Mouse (Mus musculus) cortical plate, adult 2 months (tissue): ENCODE measurements around the gene Evi5.

ENCODE experiments used
- CTCF ChIP-seq: fragments of 200-500 bp; IDR thresholded peaks from 2 replicates; pipeline ENCODE4 v1.5.1; 2011; ENCODE audit warnings: mild to moderate bottlenecking, control low read depth, low read length; ENCODE audit not compliant: insufficient read depth; ENCODE audit errors: extremely low read depth
- POLR2A ChIP-seq: fragments of 200-500 bp; IDR thresholded peaks from 2 replicates; pipeline ENCODE4 v1.6.1; 2011; ENCODE audit warnings: mild to moderate bottlenecking, low read length, control low read depth; ENCODE audit not compliant: insufficient read depth; ENCODE audit errors: extremely low read depth

DNA sequence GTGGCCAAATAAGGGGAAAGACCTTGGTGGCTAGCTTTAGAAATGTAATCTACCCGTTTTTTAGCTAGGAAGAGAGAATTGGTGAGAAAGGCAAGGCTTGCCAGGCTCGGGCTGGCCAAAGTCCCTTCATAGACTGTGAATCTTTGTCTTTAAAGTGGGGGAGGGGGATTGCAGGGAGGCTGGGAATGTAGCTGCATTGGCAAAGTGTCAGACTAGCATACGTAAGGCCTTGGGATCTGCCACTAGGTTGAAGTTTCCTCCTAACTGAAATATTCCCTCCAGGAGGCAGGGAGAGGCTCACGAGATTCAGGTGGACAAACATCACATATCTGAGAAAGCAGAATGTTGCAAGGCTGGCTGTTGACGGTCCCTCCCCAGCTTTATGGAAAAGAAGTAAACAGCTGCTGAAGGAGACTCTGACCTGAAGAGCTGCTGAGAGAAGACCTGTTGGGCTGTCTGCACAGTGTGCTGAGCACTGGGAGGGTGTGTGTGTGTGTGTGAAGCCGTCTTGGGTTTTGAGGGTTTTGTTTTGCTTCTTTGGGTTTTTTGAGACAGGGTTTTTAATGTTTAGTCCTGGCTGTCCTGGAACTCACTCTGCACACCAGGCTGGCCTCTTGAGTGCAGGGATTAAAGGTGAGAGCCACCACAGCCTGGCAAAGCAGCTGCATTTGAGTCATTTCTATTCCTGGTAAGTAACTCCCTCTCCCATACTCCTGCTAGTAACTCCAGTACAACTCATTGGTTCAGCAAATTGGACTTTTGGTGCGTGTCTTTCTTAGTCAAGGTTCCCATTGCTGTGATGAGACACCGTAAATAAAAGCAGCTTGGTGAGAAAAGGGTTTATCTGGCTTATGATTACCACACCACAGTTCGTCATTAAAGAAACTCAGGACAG, 15.3 kb upstream of the Evi5 start:
- TF ChIP-seq POLR2A (no peak), CTCF (no peak)
